Mouse (Mus musculus) limb, embryonic 12.5 days (tissue): ENCODE measurements at regions not wholly inside any gene's neighbourhood (a gene's known extent, or its start where the extent isn't known, plus 50 kb on each side); places are given as distances from the start of the nearest gene placed in this dataset.
"Not testable (repeated sequence)": the region's sequence is repeated elsewhere in the genome, so short reads cannot be mapped to it uniquely, and the experiment has no call there.

ENCODE experiments used
- ATAC-seq: fragments of 200-750 bp; cut with Nextera tagmentation; 2 replicates; pipeline ENCODE4 v1.8.0; 2017; ENCODE audit warnings: low read depth, moderate TSS enrichment; ENCODE audit not compliant: insufficient number of reproducible peaks, insufficient read depth, low FRiP score, low TSS enrichment
- H3K27ac ChIP-seq: fragments of 300-500 bp; sonication (generic); 2 replicates; pipeline ENCODE4 v1.5.1; 2016; ENCODE audit warnings: mild to moderate bottlenecking, moderate library complexity
- H3K27me3 ChIP-seq: fragments of 300-500 bp; sonication (generic); 2 replicates; pipeline ENCODE4 v1.6.1; 2016; ENCODE audit warnings: mild to moderate bottlenecking, moderate library complexity
- H3K36me3 ChIP-seq: fragments of 300-500 bp; sonication (generic); 2 replicates; pipeline ENCODE4 v1.6.1; 2016; ENCODE audit warnings: mild to moderate bottlenecking, moderate library complexity
- H3K4me1 ChIP-seq: fragments of 300-500 bp; sonication (generic); replicated peaks from 2 replicates; pipeline ENCODE4 v1.6.1; 2016
- H3K4me2 ChIP-seq: fragments of 300-500 bp; sonication (generic); 2 replicates; pipeline ENCODE4 v1.6.1; 2016; ENCODE audit warnings: mild to moderate bottlenecking, moderate library complexity
- H3K4me3 ChIP-seq: fragments of 300-500 bp; sonication (generic); replicated peaks from 2 replicates; pipeline ENCODE4 v1.5.1; 2016; ENCODE audit warnings: mild to moderate bottlenecking
- H3K9ac ChIP-seq: fragments of 300-500 bp; sonication (generic); replicated peaks from 2 replicates; pipeline ENCODE4 v1.6.1; 2016; ENCODE audit warnings: mild to moderate bottlenecking, moderate library complexity
- H3K9me3 ChIP-seq: fragments of 300-500 bp; sonication (generic); 2 replicates; pipeline ENCODE4 v1.6.1; 2016; ENCODE audit warnings: mild to moderate bottlenecking, moderate library complexity
- WGBS: fragments of 180-500 bp; shearing (Covaris S2); methylation state at CpG from one replicate; pipeline ENCODE4 v1.1.7; 2016; 5-methylcytosine and 5-hydroxymethylcytosine counted together

DNA sequence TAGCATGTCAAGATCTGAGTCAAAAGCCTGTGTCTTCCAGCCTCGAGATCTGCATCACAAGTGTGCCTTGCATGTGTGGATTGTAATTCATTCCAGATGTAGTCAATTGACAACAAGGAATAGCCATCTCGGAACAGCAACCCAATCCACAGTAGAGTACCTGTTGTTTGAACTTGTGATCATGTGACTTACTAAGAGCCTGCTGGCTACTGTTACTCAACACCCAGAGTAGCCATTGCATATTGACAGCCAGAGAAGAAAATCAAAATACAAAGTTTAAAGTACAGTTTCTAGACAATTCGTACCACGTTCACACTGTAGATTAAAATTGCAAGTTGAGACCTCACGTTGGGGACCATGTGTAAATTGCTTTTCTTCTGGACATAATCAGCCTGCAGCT, 83.1 kb upstream of the Enpep start:
- ATAC-seq = no peak
- Histone ChIP-seq H3K4me3 (no peak overlapping the region), H3K27me3 (no peaks in the 10 kb centered on the region), H3K36me3 (no peaks in the 10 kb centered on the region), H3K4me1 (peaks cover 7% of the 10 kb centered on the region), H3K27ac (no peak overlapping the region), H3K9me3 (no peaks in the 10 kb centered on the region), H3K4me2 (no peak overlapping the region), H3K9ac (no peak overlapping the region)
- WGBS = 46% methylated on average over 5 of the region's 5 CpGs

DNA sequence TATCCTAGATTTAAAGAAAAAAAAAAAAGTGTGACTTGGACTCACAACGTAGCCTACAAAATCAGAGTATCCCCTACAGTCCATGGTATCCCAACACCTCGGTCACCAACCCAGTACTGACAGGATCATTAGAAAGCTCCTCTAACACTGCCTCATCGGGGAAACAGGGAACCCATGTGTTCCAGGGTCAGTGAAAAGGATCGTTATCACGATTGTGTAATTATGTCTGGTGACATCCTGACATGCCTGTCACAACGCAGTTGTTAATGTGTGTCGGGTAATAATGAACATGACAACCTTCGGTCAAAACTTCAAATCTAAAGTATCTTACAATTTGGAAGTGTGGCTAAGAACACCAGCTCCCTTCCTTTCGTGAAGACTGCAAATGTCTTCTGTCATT, 83.8 kb upstream of the Enpep start:
- no peak overlapping the region for H3K4me2 ChIP-seq
- WGBS = 83% methylated on average over 9 of the region's 9 CpGs
- ATAC-seq = no peak
- H3K9me3 ChIP-seq = no peaks in the 10 kb centered on the region
- H3K27me3 ChIP-seq = no peaks in the 10 kb centered on the region
- no peaks in the 10 kb centered on the region for H3K36me3 ChIP-seq
- no peak overlapping the region for H3K9ac ChIP-seq
- no peak overlapping the region for H3K27ac ChIP-seq
- no peak overlapping the region for H3K4me3 ChIP-seq
- peaks cover 7% of the 10 kb centered on the region for H3K4me1 ChIP-seq

DNA sequence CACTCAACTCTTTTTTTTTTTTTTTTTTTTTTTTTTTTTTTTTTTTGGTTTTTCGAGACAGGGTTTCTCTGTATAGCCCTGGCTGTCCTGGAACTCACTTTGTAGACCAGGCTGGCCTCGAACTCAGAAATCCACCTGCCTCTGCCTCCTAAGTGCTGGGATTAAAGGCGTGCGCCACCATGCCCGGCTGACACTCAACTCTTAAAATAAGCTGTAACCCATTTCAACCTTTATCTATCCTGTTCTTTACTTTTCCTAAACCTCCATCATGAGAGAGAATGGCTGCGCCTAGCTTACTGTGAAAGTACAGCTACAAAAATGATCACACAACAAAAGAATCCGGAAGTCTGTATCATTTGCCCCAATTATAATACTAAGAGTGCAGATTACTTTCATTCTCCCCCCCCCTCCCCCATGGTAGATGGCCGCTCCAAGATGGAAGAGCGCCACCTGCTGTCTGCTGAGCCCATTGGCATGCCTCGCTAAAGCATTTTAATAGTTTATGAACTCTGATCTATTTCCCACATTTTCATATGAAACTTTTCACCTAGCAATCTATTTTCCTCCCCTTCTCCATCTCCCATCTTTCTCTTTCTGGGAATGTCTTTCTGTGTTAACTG, 89.2 kb upstream of the Enpep start:
- not testable (repeated sequence) for ATAC-seq, H3K9me3 ChIP-seq, H3K9ac ChIP-seq, H3K36me3 ChIP-seq, H3K27ac ChIP-seq, H3K27me3 ChIP-seq, H3K4me2 ChIP-seq, H3K4me3 ChIP-seq, H3K4me1 ChIP-seq
- 55% methylated on average over 9 of the region's 10 CpGs for WGBS

DNA sequence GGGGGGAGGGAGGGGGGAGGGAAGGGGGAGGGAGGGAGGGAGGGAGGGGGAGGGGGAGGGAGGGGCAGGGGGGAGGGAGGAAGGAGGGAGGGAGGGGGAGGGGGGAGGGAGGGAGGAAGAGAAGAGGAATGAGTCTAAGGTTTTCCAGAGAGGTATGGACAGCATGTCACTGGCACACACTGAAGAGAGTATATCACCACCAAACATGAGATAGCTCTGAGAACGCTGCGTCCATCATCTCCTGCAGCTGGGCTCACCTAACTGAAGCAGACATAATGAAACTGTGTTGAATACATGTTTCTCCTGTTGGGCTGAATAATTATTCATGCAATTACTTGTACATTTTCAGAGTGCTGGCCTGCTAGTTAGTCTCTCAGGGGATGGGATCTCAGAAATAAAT, 96.2 kb upstream of the Enpep start:
- 87% methylated on average over 2 of the region's 2 CpGs for WGBS
- Histone ChIP-seq H3K36me3 (no peaks in the 10 kb centered on the region), H3K4me1 (no peaks in the 10 kb centered on the region), H3K4me3 (no peak overlapping the region), H3K9me3 (no peaks in the 10 kb centered on the region), H3K9ac (no peak overlapping the region), H3K27me3 (no peaks in the 10 kb centered on the region), H3K4me2 (no peak overlapping the region), H3K27ac (no peak overlapping the region)
- no peak for ATAC-seq

DNA sequence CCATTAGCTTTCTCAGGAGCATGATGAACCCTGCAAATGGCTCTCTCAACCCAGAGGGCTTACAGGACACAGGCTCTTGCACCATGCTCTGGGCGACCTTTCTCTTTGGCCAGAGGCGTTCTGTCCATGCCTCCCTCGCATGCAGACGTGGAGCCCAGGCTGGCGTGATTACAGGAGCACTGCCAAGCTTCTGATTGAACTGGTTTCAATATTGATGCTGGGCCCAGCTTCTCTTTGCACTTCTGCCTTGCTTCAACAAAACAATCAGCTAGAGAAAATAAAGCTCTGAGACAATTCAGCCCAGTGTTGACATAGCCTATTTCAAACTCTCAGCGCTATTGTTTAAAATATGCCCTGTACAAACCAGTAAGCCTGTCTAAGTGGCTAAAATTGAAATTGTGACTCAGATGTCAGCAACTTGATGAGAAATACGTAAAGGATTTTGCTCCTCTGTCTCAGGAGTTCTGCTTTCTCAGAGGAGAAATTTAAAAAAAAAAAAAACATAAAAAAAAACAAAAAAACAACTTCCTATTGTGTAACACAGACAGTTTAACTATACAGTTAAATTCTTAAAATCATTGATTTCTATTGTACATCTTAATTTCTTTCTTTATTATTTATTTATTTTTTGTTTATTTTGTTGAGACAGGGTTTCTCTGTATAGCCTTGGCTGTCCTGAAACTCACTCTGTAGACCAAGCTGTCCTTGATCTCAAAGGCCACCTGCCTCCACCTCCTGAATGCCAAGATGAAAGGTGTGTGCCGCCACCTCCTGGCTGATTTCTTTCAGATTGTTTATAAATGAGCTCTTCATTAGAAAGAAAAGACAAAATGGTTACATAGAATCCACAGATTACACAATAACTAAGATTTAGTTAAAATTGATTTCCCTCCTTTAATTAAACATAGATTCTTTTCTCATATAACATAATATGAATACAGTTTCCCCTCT, 96.9 kb upstream of the Enpep start:
- Histone ChIP-seq H3K9ac (no peak overlapping the region), H3K36me3 (no peaks in the 10 kb centered on the region), H3K9me3 (no peaks in the 10 kb centered on the region), H3K4me3 (no peak overlapping the region), H3K4me1 (no peaks in the 10 kb centered on the region), H3K4me2 (no peak overlapping the region), H3K27ac (no peak overlapping the region), H3K27me3 (no peaks in the 10 kb centered on the region)
- 68% methylated on average over 8 of the region's 8 CpGs for WGBS
- no peak for ATAC-seq

DNA sequence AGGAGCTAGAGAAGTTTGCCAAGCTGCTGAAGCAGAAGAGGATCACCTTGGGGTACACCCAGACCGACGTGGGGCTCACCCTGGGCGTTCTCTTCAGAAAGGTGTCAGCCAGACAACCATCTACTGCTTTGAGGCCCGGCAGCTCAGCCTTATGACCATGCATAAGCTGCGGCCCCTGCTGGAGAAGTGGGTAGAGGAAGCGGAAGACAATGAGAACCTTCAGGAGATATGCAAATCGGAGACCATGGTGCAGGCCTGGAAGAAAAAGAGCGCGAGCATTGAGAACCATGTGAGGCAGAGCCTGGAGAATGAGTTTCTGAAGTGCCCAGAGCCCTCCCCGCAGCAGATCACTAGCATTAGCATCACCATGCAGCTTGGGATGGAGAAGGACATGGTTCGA, 98.1 kb upstream of the Elovl6 start:
- Histone ChIP-seq H3K9me3 (no peaks in the 10 kb centered on the region), H3K4me1 (no peaks in the 10 kb centered on the region), H3K27ac (no peak overlapping the region), H3K9ac (no peak overlapping the region), H3K4me2 (no peak overlapping the region), H3K27me3 (no peaks in the 10 kb centered on the region), H3K4me3 (no peak overlapping the region), H3K36me3 (no peaks in the 10 kb centered on the region)
- no peak for ATAC-seq
- 68% methylated on average over 11 of the region's 11 CpGs for WGBS

DNA sequence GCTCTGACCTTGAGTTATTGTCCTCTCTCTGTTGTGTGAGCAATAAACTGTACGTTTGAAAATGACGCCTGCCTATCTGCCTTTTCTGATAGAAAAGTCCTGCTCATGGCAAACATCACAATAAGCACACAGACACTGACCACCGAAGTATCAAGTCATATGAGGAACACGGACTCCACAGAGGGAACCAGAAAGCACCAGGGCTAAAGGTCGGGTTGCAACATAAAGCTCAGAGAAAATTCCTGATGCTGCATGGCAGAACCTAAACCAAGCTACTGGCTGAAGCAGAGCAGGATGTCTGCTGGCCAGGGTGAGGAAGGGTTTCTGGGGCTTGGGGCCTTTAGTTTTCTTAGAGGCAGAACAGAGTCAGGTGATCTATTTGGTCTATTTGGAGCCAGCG, 94.5 kb upstream of the Elovl6 start:
- Histone ChIP-seq H3K9me3 (no peaks in the 10 kb centered on the region), H3K4me1 (no peaks in the 10 kb centered on the region), H3K27me3 (no peaks in the 10 kb centered on the region), H3K4me3 (no peak overlapping the region), H3K27ac (no peak overlapping the region), H3K9ac (no peak overlapping the region), H3K4me2 (no peak overlapping the region), H3K36me3 (no peaks in the 10 kb centered on the region)
- no peak for ATAC-seq
- WGBS = 80% methylated on average over 6 of the region's 6 CpGs

DNA sequence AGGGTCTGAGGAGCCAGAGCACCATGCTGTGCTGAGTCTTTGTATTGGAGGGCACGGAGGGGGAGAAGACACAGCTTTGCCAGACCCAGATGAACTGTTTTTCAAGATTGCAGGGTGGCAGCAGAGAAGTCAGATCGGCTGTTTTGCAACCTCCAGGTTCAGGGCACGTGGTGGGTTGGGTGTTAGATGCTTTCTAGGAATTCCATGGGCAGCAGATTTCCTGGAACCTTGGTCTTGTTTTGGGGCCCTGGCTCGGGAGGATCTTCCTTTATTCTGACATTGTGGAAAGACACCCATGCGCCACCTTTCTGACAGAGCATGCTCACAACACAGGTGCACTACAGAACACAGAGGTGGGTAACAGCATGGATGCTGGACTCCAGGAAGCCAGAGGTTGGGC, 89.4 kb upstream of the Elovl6 start:
- no peaks in the 10 kb centered on the region for H3K4me1 ChIP-seq
- no peak overlapping the region for H3K4me2 ChIP-seq
- ATAC-seq = no peak
- no peak overlapping the region for H3K27ac ChIP-seq
- H3K9ac ChIP-seq = no peak overlapping the region
- WGBS = 73% methylated on average over 5 of the region's 5 CpGs
- H3K27me3 ChIP-seq = no peaks in the 10 kb centered on the region
- no peak overlapping the region for H3K4me3 ChIP-seq
- H3K9me3 ChIP-seq = no peaks in the 10 kb centered on the region
- H3K36me3 ChIP-seq = no peaks in the 10 kb centered on the region

DNA sequence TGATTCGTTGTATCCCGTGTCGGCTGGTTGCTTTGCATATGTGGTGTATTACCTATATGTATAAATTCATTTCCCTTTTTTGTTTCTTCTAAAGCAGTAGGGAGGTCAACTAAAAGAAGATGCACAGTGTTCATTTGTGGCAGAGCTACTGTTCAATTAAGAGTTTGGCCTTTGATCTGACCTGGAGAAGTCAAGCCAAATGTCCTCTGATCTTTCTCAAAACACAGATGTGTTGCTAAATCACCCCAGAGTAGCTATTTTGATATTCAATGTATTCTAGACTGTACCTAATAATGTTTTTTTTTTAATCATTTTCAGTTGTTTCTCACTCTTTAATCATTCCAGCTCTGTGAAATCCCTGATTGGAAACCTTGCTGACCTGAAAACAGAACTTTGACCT, 87.9 kb upstream of the Elovl6 start:
- WGBS = 93% methylated on average over 3 of the region's 3 CpGs
- no peak overlapping the region for H3K4me2 ChIP-seq
- H3K9ac ChIP-seq = no peak overlapping the region
- ATAC-seq = no peak
- no peaks in the 10 kb centered on the region for H3K27me3 ChIP-seq
- no peaks in the 10 kb centered on the region for H3K36me3 ChIP-seq
- H3K4me3 ChIP-seq = no peak overlapping the region
- no peak overlapping the region for H3K27ac ChIP-seq
- no peaks in the 10 kb centered on the region for H3K9me3 ChIP-seq
- H3K4me1 ChIP-seq = no peaks in the 10 kb centered on the region

DNA sequence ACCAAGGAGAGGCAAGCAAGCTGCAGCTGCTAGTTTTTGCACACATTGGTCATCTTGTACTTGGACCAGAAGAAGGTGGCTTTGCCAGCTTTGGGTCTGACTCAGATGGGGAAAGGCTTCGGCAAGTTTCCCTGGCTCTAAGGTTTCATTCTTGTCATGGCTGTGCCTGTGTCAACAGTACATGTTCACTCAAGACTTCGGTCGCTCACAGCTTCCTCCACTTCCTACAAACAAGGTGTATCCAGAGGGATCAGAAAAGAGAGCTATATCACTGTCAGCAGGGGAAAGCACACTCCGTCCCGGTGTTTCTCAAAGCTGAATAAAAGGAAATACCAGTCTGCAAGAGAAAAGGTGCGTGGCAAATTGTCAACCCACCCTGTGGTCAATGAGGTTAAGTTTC, 86.2 kb upstream of the Elovl6 start:
- Histone ChIP-seq H3K4me2 (no peak overlapping the region), H3K36me3 (no peaks in the 10 kb centered on the region), H3K4me1 (no peaks in the 10 kb centered on the region), H3K27ac (no peak overlapping the region), H3K4me3 (no peak overlapping the region), H3K9ac (no peak overlapping the region), H3K27me3 (no peaks in the 10 kb centered on the region), H3K9me3 (no peaks in the 10 kb centered on the region)
- no peak for ATAC-seq
- WGBS = 87% methylated on average over 6 of the region's 6 CpGs

DNA sequence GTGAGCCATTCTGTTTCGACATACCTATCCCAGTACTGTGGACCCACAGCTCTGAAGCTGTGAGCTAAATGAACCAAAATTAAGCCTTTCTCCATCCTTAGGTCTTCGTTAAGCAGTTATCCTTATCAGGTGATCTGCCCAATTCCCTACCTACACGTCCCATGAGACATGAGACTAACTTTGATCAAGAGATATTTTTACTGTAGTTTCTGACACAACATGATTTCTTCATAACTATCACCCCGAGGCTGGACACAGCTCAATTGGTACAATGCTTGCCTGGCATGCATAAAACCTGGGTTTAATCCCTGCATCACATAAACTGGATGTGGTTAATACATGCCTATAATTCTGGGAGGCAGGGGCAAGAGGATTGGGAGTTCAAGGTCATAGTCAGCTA, 82.2 kb upstream of the Elovl6 start:
- no peak for ATAC-seq
- Histone ChIP-seq H3K9ac (no peak overlapping the region), H3K27ac (no peak overlapping the region), H3K9me3 (no peaks in the 10 kb centered on the region), H3K27me3 (no peaks in the 10 kb centered on the region), H3K4me2 (no peak overlapping the region), H3K36me3 (no peaks in the 10 kb centered on the region), H3K4me1 (no peaks in the 10 kb centered on the region), H3K4me3 (no peak overlapping the region)
- 84% methylated on average over 4 of the region's 4 CpGs for WGBS

DNA sequence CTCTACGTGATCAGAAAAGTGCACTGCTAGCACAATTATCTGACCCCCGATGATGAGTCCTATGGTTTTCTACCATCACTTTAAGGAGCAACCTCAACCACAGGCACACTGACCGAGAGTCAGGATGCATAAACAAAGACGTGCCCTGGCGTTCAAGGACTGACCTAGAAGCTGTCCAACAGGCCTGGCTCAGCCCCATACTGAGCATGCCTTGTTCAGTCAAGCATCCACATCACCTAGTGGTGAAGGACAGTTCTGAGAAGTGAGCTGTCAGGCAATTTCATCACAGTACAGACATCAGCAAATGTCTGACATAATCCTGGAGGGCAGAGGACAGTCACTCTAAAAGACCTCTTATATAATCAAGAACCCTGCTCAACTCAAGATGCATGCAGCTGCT, 81.5 kb upstream of the Elovl6 start:
- Histone ChIP-seq H3K9me3 (no peaks in the 10 kb centered on the region), H3K4me2 (no peak overlapping the region), H3K4me3 (no peak overlapping the region), H3K4me1 (no peaks in the 10 kb centered on the region), H3K9ac (no peak overlapping the region), H3K36me3 (no peaks in the 10 kb centered on the region), H3K27ac (no peak overlapping the region), H3K27me3 (no peaks in the 10 kb centered on the region)
- 84% methylated on average over 5 of the region's 5 CpGs for WGBS
- no peak for ATAC-seq
